Mouse (Mus musculus) spleen, adult 2 months (tissue): ENCODE data around the gene Filip1l.

Source experiments
- CTCF ChIP-seq: fragments of 200-500 bp; IDR thresholded peaks from 2 replicates; pipeline ENCODE4 v1.5.1; 2011; ENCODE audit warnings: mild to moderate bottlenecking, inconsistent platforms; ENCODE audit not compliant: insufficient read depth, insufficient read length, insufficient replicate concordance; ENCODE audit errors: extremely low read depth
- POLR2A ChIP-seq: fragments of 200-500 bp; IDR thresholded peaks from 2 replicates; pipeline ENCODE4 v1.6.1; 2011; ENCODE audit warnings: low read depth, low read length, inconsistent platforms

GRCm38 (mm10) chr16:57330111-57330510 is 22.8 kb upstream of the Filip1l start:
- TF ChIP-seq CTCF (no peak), POLR2A (no peak)
